Mouse (Mus musculus) CH12.LX (cell line): ENCODE measurements at regions not wholly inside any gene's neighbourhood (a gene's known extent, or its start where the extent isn't known, plus 50 kb on each side); places are given as distances from the start of the nearest gene placed in this dataset.

ENCODE experiments used
- DNase-seq: peaks from one replicate; pipeline ENCODE4 v3.0.0-alpha.2; 2013; ENCODE audit errors: extremely low read depth
- H3K27ac ChIP-seq: 2 replicates; pipeline ENCODE4 v1.5.1; 2012; ENCODE audit warnings: low read depth, mild to moderate bottlenecking, control low read depth, moderate library complexity; ENCODE audit not compliant: insufficient read depth
- H3K27me3 ChIP-seq: replicated peaks from 2 replicates; pipeline ENCODE3; 2012; ENCODE audit warnings: inconsistent platforms
- H3K36me3 ChIP-seq, 2 experiments: replicated peaks in 1 of 2; 2 replicates each; pipeline versions ENCODE3 to v1.6.1; 2012; ENCODE audit warnings: inconsistent platforms in 1 of 2, low read length in 1 of 2, mild to moderate bottlenecking in 1 of 2, mixed read lengths in 1 of 2, moderate library complexity in 1 of 2; ENCODE audit not compliant: control insufficient read depth in 1 of 2, insufficient read depth in 1 of 2
- H3K4me1 ChIP-seq, 2 experiments: 2 replicates each; pipeline ENCODE4 v1.6.1; 2012; ENCODE audit warnings: inconsistent platforms in 1 of 2, moderate library complexity in 1 of 2; ENCODE audit not compliant: insufficient read depth in 2 of 2, control insufficient read depth in 1 of 2
- H3K4me2 ChIP-seq: 2 replicates; pipeline ENCODE4 v1.6.1; 2012; ENCODE audit warnings: low read depth, mild to moderate bottlenecking, control low read depth; ENCODE audit not compliant: poor library complexity, insufficient read depth, severe bottlenecking
- H3K4me3 ChIP-seq, 3 experiments: fragments of 150-350 bp in 1 of 3; sonication (generic) in 1 of 3; replicated peaks in 1 of 3; 2 replicates each; pipeline versions ENCODE3 to v1.5.1; 2011 to 2012; ENCODE audit warnings: low read depth in 2 of 3, low read length in 2 of 3, mild to moderate bottlenecking in 2 of 3, moderate library complexity in 2 of 3, control low read depth in 1 of 3, improper control_type of control experiment in 1 of 3, inconsistent platforms in 1 of 3, mixed read lengths in 1 of 3; ENCODE audit not compliant: poor library complexity in 1 of 3
- H3K79me2 ChIP-seq: replicated peaks from 2 replicates; pipeline ENCODE4 v1.6.1; 2012; ENCODE audit warnings: mild to moderate bottlenecking, moderate library complexity; ENCODE audit not compliant: control insufficient read depth, poor library complexity, insufficient read depth, severe bottlenecking; ENCODE audit errors: extremely low read depth
- H3K9ac ChIP-seq: 2 replicates; pipeline ENCODE4 v1.6.1; 2012; ENCODE audit warnings: low read depth, mild to moderate bottlenecking, control low read depth, moderate library complexity; ENCODE audit not compliant: insufficient read depth
- H3K9me3 ChIP-seq: replicated peaks from 2 replicates; pipeline ENCODE3; 2012; ENCODE audit warnings: low read length, inconsistent platforms, mixed read lengths
- BHLHE40 ChIP-seq: IDR thresholded peaks from 2 replicates; pipeline ENCODE4 v1.6.1; 2011; ENCODE audit warnings: mild to moderate bottlenecking, low read depth, low read length, improper control_type of control experiment
- CHD1 ChIP-seq: IDR thresholded peaks from 2 replicates; pipeline ENCODE4 v1.6.1; 2012; ENCODE audit warnings: low read depth, low read length, improper control_type of control experiment, inconsistent platforms
- ELF1 ChIP-seq: IDR thresholded peaks from 2 replicates; pipeline ENCODE4 v1.6.1; 2014; ENCODE audit warnings: low read depth, mild to moderate bottlenecking, inconsistent platforms, low read length, improper control_type of control experiment
- HCFC1 ChIP-seq: IDR thresholded peaks from 2 replicates; pipeline ENCODE4 v1.6.1; 2012; ENCODE audit warnings: low read depth, mild to moderate bottlenecking, inconsistent platforms, low read length, improper control_type of control experiment
- MAFK ChIP-seq: IDR thresholded peaks from 2 replicates; pipeline ENCODE4 v1.6.1; 2011; ENCODE audit warnings: low read length, improper control_type of control experiment; ENCODE audit not compliant: insufficient replicate concordance
- MXI1 ChIP-seq: IDR thresholded peaks from 2 replicates; pipeline ENCODE4 v1.6.1; 2011; ENCODE audit warnings: mild to moderate bottlenecking, low read depth, low read length, improper control_type of control experiment
- NRF1 ChIP-seq: IDR thresholded peaks from 2 replicates; pipeline ENCODE4 v1.6.1; 2014; ENCODE audit warnings: low read depth, mild to moderate bottlenecking, inconsistent platforms, low read length, improper control_type of control experiment, moderate library complexity
- PAX5 ChIP-seq: IDR thresholded peaks from 2 replicates; pipeline ENCODE4 v1.6.1; 2012; ENCODE audit warnings: low read length, inconsistent platforms, mixed read lengths
- TBP ChIP-seq: conservative IDR thresholded peaks from 2 replicates; pipeline ENCODE4 v1.6.1; 2011; ENCODE audit warnings: low read depth, low read length, improper control_type of control experiment
- TCF12 ChIP-seq: IDR thresholded peaks from 2 replicates; pipeline ENCODE4 v1.6.1; 2014; ENCODE audit warnings: low read depth, mild to moderate bottlenecking, inconsistent platforms, low read length, improper control_type of control experiment
- UBTF ChIP-seq: IDR thresholded peaks from 2 replicates; pipeline ENCODE4 v1.6.1; 2012; ENCODE audit warnings: low read depth, mild to moderate bottlenecking, inconsistent platforms, low read length, improper control_type of control experiment, moderate library complexity
- USF1 ChIP-seq: IDR thresholded peaks from 2 replicates; pipeline ENCODE4 v1.6.1; 2014; ENCODE audit warnings: low read depth, mild to moderate bottlenecking, inconsistent platforms, low read length, improper control_type of control experiment
- USF2 ChIP-seq: conservative IDR thresholded peaks from 2 replicates; pipeline ENCODE4 v1.6.1; 2011; ENCODE audit warnings: low read depth, low read length, improper control_type of control experiment
- ZC3H11A ChIP-seq: IDR thresholded peaks from 2 replicates; pipeline ENCODE4 v1.6.1; 2012; ENCODE audit warnings: low read depth, mild to moderate bottlenecking, inconsistent platforms, low read length, improper control_type of control experiment
- ZKSCAN1 ChIP-seq: IDR thresholded peaks from 2 replicates; pipeline ENCODE4 v1.6.1; 2012; ENCODE audit warnings: low read depth, inconsistent platforms, low read length, improper control_type of control experiment, borderline replicate concordance
- ZMIZ1 ChIP-seq: IDR thresholded peaks from 2 replicates; pipeline ENCODE4 v1.6.1; 2012; ENCODE audit warnings: low read depth, mild to moderate bottlenecking, inconsistent platforms, low read length, improper control_type of control experiment
- dilution Hi-C: fragments of 300-500 bp; cut with MboI; formaldehyde crosslinking; loops from 2 replicates; pipeline ENCODE4 v1.14.3; 2020; ENCODE audit warnings: low sequenced_read_pairs; ENCODE audit not compliant: extremely low pct_unique_long_range_greater_than_20kb, extremely low pct_ligation_motif_present
- in situ Hi-C: fragments of 300-500 bp; cut with MboI; formaldehyde crosslinking; loops from 3 replicates; pipeline ENCODE4 v1.14.3; 2019; ENCODE audit warnings: low sequenced_read_pairs, low pct_ligation_motif_present, low pct_unique_long_range_greater_than_20kb, mixed read lengths

DNA sequence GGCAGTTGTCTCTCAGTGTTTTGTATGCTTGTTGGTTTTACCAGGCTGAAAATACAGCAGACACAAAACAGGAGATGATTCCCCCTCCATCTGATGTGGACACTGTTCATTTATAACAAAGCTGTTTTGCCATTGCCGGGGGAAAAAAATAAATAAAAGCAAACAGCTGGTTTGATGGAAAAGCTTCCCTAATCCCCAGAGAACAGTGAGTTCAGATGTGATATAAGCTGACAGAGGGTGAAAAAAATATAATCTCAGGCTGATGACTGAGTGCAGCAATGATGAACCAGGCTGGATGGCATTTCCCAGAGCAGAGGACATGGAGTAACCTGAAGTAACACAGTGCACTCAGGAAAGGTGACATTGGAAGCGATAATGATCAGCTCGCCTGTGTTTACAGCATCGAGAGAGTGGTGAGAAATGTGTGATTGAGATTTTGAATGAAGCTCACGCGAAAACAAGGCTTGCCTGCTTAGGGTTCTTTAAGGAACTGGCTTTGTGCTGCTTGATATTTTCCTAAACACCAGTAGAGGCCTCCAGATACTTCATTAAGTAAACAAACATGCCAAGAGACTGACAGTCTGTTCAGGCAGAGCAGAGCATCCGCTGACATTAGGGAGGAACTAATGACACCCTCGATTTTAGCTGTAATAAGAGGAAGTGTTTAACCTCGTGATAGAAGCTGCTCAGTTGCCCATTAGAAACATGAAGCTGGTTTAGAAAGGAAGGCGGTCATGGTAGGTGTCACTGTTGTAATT, 221.9 kb upstream of the Mmadhc start:
- H3K4me1 ChIP-seq, result no peaks in the 10 kb centered on the region
- no peak overlapping the region for H3K27ac ChIP-seq
- TF ChIP-seq BHLHE40, result no peak
- TF ChIP-seq PAX5, result no peak
- DNase-seq, result no peak
- no peaks in the 10 kb centered on the region for H3K27me3 ChIP-seq
- H3K9ac ChIP-seq, result no peak overlapping the region
- H3K4me3 ChIP-seq, result no peak overlapping the region
- H3K9me3 ChIP-seq, result no peaks in the 10 kb centered on the region
- in situ Hi-C loops, result no loop called here
- H3K79me2 ChIP-seq, result no peaks in the 10 kb centered on the region
- H3K36me3 ChIP-seq, result no peaks in the 10 kb centered on the region
- dilution Hi-C loops, result no loop called here
- H3K4me2 ChIP-seq, result no peak overlapping the region

DNA sequence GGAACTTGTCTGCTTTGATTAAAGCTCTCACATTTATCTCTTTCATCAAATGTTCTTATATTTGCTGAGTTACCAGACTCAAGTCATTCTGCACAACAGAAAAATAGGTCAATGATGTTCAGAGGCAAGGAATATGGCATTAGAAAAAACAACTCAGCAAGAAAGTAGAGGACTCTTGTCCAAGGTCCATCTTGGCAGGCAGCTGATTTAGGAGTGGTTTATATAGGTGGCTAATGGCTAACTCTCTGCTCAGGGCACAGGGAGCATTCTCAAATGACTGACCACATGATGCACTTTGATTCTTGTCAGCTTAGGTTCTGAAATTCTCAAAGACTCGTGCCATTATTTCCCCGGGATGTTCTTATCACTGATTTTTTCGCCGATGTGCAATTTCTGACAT, 216.7 kb upstream of the Mmadhc start:
- dilution Hi-C loops, result no loop called here
- DNase-seq, result no peak
- Histone ChIP-seq H3K4me3 (no peak overlapping the region), H3K9me3 (no peaks in the 10 kb centered on the region), H3K36me3 (no peaks in the 10 kb centered on the region), H3K27ac (no peak overlapping the region), H3K9ac (no peak overlapping the region), H3K27me3 (no peaks in the 10 kb centered on the region), H3K4me1 (no peaks in the 10 kb centered on the region), H3K79me2 (no peaks in the 10 kb centered on the region), H3K4me2 (no peak overlapping the region)
- in situ Hi-C loops, result no loop called here
- no peak for TF ChIP-seq USF1
- TF ChIP-seq TCF12, result no peak
- TF ChIP-seq ZKSCAN1, result no peak
- no peak for TF ChIP-seq USF2
- TF ChIP-seq MAFK, result no peak
- no peak for TF ChIP-seq BHLHE40
- TF ChIP-seq MXI1, result no peak
- TF ChIP-seq ZC3H11A, result no peak
- TF ChIP-seq HCFC1, result no peak
- no peak for TF ChIP-seq CHD1
- no peak for TF ChIP-seq ELF1
- no peak for TF ChIP-seq ZMIZ1
- TF ChIP-seq NRF1, result no peak
- TF ChIP-seq UBTF, result no peak
- no peak for TF ChIP-seq TBP
